Mouse (Mus musculus): ENCODE measurements at regions not wholly inside any gene's neighbourhood (a gene's known extent, or its start where the extent isn't known, plus 50 kb on each side); places are given as distances from the start of the nearest gene placed in this dataset.

DNA sequence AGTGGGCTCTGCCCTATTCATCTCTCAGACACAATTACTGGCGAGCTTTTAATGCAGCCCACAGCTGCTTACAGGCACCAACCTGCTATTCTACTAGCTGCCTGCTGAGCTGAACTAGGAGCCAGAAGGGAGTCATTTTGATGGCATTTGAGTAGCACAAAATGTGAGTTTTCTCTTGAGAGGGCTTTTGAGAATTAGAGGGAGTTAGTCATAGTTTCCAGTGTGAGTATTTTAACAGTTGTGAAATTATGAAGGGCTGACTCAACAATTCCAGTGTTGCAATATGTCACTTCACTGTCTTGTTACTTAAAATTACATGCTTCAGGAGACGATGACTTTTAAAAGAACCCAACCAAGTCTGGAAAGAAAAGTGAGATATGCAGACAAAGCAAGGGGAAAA is 54.4 kb upstream of the Ly86 start:
- no peak for DNase-seq

DNA sequence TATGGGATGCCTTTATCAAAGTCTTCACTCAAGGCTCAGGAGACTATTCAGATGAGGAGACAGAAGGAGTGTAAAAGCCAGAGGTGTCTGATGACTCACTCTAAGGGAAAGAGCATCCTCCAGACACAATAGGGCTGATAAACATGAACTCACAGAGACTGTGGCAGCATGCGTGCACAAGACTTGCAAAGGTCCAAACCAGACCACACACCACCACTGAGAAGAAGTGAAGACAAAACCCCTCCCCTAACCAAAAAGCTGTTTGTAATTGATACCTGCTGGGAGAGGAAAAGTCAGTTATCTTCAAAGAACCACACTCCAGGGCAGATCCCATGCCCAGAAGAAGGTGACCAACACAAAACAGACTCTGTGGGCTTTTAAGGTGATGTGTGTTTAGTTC is 56.0 kb upstream of the Ly86 start:
- DNase-seq, result no peak

DNA sequence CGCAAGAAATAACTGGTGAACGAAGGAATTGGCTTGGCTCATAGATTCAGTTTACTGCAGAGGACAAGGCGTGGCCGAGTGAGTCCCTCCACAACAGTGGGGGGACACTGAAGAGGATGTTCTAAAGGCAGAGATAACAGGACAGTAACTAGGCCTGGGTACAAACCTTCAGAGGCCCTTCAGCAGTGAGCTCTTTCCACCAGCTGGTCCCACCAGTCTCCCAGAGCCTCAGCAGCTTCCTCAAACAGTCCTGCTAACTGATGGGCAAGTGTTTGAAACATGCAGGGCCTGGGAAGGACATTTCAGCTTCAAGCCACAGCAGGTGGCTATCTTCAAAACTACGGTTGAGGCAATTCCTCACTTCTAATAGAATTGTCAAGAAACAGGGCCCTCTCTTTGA is 62.5 kb upstream of the Ly86 start:
- no peak for DNase-seq

DNA sequence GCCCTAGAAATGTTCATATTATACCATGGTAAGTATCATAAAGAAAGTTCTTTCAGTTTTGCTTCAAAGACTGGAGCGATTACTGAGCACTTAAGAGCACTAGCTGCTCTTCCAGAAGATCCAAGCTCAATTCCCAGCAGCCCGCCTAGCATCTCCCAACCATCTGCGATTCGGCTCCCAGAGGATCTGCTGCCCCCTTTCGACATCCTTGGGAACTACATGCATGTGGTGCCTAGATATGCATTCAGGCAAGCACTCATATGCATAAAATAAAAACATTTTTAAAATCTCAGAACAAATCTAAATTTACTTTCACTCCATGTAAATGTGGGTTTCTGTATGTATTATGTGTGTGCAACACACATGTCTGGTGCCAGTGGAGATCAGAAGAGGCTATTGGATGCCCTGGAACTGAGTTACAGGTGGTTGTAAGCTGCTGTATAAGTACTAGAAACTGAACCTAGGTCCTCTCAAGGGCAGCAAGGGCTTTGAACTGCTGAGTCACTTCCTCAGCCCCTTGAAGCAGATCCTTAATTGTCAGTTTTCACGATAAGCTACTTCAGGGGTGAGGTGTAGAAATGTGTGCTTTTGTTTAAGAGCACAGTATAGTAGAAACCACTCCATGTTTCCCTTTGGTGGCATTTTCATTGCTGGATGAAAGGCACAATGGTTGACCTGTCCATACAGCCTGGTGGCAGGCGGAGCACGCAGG is 65.8 kb upstream of the Ly86 start:
- no peak for DNase-seq

DNA sequence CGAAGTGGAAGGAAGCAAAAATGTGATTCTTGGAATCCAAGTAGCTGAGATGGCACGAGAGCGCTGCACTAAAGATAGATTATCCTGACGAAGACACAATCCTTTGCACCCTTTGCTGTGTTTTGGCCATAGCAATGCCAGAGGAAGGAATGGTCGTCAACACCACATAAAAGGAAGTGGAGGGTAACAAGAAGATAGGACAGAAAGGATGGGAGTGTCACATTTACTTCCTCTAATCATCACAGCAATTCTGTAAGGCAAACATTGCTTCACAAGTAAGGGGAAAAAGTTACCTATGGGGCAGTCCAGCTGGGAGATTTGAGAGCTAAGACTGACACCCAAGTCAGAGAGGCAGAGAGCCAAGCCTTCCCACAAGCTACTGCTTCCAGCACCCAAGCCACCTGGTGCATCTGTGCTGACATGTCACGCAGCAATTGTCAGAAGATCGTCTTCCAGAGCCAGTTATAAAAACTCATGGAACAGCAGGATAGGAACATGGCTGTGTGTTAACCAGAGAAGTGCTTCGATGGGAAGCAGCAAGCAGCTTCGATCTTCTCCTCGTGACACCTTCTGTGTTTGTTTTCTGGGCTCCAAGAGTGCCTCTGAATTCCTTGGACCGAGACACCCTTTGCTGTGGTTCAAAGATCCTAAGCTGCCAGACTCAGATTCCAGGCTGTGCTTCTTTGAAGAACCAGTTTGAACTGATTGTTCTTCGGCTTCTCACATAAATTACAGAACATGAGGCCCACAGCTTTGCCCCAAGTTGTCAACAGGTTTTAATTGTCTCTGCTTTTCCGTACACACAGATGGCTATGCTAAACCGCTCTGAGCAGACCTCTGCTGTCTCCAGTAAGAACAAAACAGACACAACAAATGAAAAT is 95.2 kb upstream of the Ly86 start:
- DNase-seq, result no peak

DNA sequence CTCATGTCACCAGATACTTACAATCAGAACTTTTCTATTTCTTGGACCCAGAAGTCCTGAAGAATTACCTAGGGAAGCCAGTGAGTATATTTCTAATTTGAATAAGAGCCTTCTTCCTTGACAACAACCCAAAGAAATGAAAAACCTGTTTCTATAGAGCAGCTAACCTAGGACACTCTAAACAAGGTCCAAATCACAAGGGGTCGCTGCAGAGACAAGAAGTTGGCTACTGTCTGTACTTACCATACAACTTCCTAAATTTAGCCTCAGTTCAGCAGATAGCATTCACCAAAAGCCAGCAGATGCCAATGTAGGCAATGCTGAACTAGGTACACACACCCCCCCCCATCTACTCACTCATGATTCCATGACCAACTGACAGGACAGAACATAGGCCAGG is 96.3 kb upstream of the Ly86 start:
- no peak for DNase-seq

DNA sequence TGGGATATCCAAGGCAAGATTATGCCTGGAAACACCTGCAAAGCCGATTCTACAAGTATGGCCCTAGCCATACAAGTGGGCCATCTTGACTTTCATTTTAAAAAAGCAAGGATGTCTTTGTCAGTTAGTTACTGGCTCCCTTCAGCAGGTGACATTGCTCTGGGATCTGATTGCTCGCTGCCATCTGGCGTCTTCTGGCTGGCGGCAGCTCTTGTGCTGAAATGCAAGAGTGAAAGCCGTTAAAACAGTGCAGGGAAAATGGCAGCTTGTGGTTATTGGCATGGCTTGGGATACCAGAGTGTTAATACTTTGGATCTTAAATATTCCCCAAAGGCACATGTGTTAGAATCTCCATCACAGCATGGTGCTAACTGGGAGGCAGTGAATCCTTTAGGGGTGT is 105.0 kb upstream of the Ly86 start:
- no peak for DNase-seq

DNA sequence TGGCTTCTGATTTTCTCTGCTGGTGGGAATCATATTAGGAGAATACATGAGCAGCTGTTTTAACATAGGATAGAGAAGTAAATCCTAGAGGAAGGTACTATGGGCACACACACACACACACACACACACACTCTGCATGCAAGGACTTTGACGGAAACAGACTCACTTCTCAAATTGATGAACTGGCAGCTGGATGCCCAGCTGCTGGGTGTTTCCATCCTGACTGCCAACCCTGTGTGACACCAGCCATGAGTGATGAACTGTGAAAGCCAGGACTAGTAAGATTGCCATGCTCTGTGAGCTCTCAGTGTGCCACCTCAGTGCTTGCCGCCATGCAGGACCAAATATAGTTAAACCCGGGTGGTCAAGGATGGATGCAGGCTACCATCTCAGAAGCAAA is 107.7 kb upstream of the Ly86 start:
- DNase-seq, result no peak

DNA sequence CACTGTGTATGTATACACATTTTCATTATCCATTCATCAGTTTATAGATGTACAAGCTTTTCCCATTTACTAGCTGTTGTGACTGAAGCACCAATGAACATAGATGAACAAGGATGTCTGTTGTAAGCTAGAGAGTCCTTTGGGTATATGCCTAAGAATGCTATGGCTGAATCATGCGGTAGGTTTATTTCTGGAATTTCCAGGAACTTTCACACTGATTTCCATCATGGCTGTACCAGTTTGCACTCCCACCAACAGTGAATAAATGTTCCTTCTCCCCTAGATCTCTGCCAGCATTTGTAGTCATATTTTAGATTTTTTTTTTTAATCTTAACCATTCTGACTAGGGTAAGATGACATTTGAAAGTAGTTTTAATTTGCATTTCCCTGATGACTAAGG is 119.2 kb upstream of the Ly86 start:
- DNase-seq, result no peak

DNA sequence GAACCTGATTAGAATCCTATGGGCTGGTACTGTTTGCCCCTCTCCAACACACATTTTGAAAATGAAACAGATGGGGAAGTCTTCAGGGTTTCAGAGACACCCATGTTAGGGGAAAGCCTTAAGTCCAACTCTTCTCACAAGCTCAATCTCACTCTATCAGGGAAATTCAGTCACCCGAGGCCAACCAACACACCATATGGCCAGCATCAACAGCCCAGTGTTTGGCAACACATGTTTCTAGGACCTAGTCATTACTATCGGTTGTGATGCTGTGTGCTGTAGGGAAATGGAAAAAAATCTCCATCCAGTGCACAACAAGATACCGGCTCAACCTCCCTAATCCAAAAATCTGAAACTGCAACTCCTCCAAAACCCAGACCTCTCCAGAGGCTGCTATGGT is 124.6 kb upstream of the Ly86 start:
- DNase-seq, result no peak

DNA sequence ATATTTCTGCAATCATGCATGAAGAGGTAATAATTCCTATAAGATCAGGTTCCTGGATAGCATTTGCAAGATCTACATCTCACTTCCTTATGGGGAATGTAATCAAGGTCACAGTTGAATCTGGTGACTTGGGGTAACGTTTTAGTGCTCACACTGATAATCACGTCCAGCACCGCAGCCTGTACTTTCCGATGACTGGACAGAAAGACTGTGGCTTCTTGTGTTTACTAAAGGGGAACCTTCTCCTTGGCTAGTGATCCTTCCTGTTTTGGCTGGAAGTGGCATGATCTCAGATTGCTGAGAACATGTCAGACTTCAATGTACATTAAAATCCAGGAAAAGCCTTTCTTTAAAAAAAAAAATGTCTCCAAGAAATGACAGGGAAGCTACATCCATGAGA is 126.4 kb upstream of the Ly86 start:
- no peak for DNase-seq

DNA sequence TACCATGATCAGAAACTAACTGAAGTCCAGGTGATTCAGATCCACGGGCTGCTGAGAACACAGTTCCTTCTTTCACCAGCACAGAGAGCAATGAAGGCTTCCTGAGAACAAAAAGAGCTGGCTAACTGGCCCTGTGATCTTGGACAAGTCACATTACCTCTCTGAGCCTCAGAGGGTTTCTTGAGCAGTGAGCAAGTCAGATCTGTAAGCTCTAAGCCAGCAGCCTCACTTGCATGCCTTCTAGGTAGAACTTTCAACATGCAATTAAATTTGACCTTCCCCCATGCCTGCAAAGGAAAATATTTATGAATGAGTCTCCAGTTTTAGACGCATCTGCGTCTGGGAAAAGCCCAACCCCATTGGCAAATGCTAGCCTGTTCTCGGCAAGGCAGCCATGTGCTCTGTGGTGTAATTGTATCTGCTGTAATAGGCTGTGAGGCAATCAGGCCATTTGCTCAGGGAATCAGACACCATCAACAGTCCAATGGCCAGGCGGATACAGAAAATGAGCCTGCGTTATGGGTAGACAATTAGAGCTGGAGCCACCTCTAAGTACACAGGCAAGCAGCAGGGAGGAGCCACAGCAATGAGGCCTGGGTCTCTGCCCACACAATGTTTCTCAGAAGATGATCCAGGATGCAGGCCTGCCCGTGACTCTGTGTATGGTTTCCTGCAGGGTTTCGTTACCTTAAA is 130.3 kb upstream of the Ly86 start:
- DNase-seq, result no peak

DNA sequence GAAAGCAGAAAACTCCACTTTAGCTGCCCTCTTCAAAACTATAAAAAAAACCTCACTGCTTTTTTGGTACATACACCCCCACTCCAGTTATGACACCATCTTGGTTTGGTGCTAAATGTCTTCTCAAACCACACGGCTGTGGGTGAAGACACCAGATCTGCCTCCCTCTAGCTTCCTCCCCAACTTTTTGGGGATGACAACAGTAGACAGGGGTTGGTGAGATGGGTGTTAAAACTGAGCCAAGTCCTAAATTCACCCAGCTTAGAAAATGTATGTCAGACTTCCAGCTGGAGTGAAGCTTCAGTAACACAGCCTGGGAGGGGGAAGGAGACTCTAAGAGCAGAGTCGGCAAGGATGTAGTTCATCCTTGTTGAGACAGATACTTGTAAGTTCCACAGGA is 147.1 kb upstream of the F13a1 start:
- DNase-seq, result no peak

DNA sequence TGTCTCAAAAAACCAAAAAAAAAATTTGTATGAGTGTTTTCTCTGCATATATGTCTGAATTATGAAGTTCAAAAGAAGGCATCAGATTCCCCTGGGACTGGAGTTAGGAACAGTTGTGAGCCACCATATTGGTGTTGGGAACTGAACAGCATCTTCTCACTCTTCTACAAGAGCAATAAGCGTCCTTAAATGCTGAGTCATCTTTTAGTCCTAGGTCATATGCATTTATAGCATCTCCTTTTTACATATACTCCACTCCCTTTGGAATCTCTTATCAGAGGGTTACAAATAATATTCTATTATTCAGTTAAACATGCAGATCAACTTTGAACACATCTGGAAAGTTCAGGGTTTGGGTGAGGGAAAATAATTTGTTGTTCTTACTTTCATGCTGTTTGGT is 145.8 kb upstream of the F13a1 start:
- DNase-seq, result no peak

DNA sequence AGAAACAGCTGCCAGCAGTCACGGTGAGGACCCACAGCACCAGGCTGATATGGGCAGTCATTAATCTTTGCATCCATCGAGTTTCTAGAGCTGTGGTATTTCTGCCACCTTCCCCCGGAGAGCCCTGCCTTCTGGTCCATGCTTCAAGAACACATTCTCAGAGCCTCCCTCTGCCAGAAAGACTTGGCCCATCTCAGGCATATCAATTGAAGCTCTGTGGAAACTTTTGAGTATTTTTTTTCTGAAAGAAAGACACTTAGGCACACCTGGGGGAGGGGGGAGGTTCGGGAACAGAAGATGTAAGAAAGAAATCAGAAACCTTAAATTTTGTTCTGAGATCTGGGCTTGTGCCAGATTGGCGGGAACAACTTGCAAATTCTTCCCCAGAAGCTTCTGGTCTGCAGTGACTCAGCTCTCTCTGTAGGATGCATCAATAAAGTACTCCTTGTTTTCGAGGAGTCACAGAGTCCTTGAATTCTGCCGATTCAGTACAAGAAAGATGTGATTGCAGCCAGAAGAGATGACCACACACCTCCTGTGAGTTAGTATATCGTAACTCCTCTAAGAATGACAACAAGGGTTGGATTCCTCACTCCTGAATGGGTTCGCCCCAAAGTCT is 131.2 kb upstream of the F13a1 start:
- DNase-seq, result no peak

DNA sequence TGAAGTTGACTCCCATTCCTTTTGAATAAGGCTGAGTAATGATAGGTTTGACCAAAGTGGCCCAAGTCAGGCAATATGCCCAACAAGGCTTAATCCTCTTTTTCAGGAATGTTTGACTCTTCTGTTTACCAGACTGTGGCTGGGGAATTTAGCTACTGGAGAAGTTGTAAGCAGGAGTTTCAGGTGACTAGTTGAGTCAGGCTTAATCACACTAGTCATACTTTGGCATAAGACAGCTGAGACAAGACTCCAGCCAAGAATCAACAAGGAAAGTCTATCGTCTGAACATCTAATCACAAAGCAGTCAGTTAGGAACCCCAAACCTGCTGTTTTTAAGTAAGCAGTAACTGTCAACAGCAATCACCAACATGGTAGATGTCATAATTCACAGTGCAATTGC is 126.5 kb upstream of the F13a1 start:
- DNase-seq, result no peak

DNA sequence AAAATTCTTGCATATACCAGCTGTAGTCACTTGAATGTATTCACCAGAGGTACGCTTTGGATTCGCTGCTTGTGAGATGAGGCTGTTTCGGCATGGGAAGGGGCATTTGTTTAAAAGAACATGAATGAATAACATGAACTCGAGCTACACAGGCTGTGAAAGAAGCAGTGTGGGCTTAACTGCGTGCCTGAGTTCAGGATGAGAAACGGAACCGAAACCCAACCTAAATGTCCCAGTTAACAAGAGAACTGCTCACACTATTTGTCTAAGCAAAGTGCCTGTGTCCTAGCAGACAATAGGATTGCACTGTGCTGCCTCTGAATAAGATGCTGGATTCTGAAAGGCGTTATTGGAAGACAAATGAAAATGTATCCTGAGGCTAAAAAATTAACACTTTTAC is 126.0 kb upstream of the F13a1 start:
- no peak for DNase-seq

DNA sequence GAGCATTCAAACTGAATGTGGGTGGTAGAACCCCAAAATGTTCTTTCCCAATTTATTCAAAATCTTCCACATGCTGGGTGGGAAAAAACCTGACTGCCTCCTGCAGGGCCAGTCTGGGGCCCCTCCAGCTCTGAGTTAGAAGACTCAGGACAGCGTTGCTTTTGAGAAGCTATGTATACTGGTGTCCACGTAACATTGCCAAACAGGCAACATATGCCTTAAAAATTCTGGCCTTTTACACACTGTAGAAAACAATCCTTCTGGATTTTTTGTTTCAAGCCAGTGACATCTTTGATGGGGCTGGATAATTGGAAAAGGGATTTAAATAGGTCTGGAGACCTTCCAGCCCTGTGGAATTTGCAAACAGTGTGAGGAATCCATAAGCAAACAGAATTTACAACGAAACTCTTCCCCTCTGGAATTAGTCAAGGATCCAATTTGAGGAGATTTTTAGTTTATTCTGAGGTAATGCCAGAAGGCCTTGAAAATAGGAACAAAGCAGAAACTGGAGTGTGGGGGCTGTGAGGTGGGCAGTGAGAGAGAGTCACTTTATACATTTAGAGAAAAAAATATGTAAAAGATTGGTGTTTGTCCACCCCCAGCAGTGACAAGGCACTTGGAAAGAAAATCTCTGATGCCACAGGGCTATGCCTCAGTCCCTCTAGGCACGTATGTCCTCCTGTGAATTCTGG is 108.9 kb upstream of the F13a1 start:
- no peak for DNase-seq

DNA sequence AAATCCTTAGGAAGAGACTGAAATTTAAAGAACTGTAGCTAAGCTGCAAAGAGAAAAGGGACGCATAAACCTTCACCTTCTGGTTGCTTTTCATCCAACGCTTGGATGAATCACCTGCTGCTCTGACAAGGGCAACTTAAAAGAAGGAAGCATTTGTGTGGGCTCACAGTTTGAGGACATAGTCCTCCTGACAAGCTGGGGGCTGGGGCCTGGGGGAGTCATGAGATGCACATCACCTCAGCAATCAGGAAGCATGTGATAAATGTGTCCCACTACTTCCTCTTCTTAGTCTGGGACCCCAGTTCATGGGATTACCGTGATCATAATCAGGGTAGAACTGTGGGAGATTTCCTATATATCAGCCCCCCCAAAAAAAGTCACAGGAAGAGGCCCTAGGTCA is 107.8 kb upstream of the F13a1 start:
- no peak for DNase-seq

DNA sequence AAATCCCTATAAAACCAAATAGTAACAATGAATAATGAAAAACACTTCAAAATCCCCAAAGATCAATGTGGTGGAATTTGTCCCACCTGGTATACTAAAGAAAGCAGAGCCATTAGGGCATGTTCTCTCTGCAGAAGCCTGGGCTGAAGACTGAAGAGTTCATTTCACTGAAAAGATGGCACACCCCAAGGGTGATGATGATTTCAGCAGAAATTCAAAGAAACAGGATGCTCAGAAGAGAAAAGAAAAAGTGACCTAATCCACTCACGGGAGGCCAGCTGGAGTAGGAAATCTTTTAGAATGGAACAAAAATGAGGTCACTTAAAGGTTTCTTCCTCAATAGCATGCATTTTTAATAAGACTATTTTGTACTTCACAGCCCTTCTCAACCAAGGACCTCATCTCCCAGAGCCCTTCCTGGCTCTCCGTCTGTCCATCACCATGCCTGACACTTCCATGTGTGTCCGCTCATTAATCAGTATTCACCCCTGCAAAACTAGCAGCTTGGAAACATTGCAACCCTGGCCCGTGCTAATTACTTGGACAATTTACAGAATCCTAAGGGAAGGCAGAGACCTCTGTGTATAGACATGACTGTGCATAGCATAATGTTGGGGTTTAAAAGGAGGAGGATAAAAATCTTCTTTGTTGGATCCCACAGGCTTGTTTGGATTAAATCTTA is 101.9 kb upstream of the F13a1 start:
- no peak for DNase-seq

DNA sequence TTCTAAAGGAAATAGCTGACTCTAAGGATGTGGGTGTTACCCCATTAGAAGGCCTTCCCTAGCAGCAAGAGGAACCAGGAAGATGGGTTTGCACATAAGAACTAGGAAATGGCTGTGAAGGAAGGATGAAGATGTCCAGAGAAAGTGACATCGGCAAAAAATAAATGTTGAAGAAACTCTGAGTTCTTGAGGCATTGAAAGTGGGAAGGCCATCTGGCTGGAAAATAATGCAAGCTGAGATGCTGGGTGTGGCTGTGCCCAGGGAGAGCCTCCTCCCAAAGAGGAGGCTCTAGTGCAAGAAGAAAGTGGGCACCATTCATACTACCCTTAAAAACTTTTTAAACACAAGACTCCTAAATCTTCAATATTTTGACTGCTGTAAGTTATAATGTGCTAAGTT is 99.9 kb upstream of the F13a1 start:
- DNase-seq, result no peak

All from adrenal gland, postnatal 25 days (tissue).